Mouse (Mus musculus) liver, adult 2 months (tissue): ENCODE results near the gene Defb19.

Experiments used
- CTCF ChIP-seq: fragments of 200-500 bp; IDR thresholded peaks from 2 replicates; pipeline ENCODE4 v1.5.1; 2011; ENCODE audit warnings: low read depth, low read length, control low read depth
- POLR2A ChIP-seq: fragments of 200-500 bp; IDR thresholded peaks from 2 replicates; pipeline ENCODE4 v1.6.1; 2011; ENCODE audit warnings: low read length, control low read depth; ENCODE audit not compliant: insufficient read depth; ENCODE audit errors: extremely low read depth

- TF ChIP-seq CTCF = no peak
- TF ChIP-seq POLR2A = no peak
Observed at GRCm38 (mm10) chr2:152548124-152548523, 32.0 kb downstream of the Defb19 start.
